Mouse (Mus musculus): Measurements from ENCODE around the gene Gne.
"Not testable (repeated sequence)": the region's sequence is repeated elsewhere in the genome, so short reads cannot be mapped to it uniquely, and the experiment has no call there.

GRCm38 (mm10) chr4:44043182-44043581 is 40.8 kb downstream of the Gne start:
- not testable (repeated sequence) for TF ChIP-seq TAL1, GATA1 (IDR thresholded peaks at IDR 0.05; ENCODE audit: low read length)

Measured in erythroblast, embryonic 14.5 days (primary cell).